Mouse (Mus musculus) MEL (cell line): ENCODE data around the gene Neu1.

Experiments used
- CTCF ChIP-seq, 3 experiments: IDR thresholded peaks in 2 of 3; conservative IDR thresholded peaks in 1 of 3; 2 replicates each; pipeline ENCODE4 v1.5.1; 2011 to 2012; ENCODE audit warnings: low read length in 3 of 3, low read depth in 2 of 3, mild to moderate bottlenecking in 2 of 3, improper control_type of control experiment in 1 of 3, inconsistent platforms in 1 of 3, mixed read lengths in 1 of 3, moderate library complexity in 1 of 3; ENCODE audit not compliant: control insufficient read depth in 1 of 3, insufficient read depth in 1 of 3, poor library complexity in 1 of 3, severe bottlenecking in 1 of 3
- EP300 ChIP-seq, 2 experiments: IDR thresholded peaks; 2 replicates each; pipeline ENCODE4 v1.6.1; 2011; ENCODE audit warnings: improper control_type of control experiment in 2 of 2, low read length in 2 of 2, low read depth in 1 of 2, mild to moderate bottlenecking in 1 of 2
- HCFC1 ChIP-seq: IDR thresholded peaks from 2 replicates; pipeline ENCODE4 v1.6.1; 2012; ENCODE audit warnings: low read depth, mild to moderate bottlenecking, inconsistent platforms, low read length, improper control_type of control experiment, moderate library complexity
- JUND ChIP-seq: IDR thresholded peaks from 2 replicates; pipeline ENCODE4 v1.6.1; 2011; ENCODE audit warnings: low read depth, mild to moderate bottlenecking, improper control_type of control experiment, low read length
- POLR2A ChIP-seq, 2 experiments: IDR thresholded peaks; 2 replicates each; pipeline ENCODE4 v1.6.1; 2011 to 2012; ENCODE audit warnings: low read length in 2 of 2, mild to moderate bottlenecking in 2 of 2, control low read depth in 1 of 2, improper control_type of control experiment in 1 of 2, low read depth in 1 of 2, moderate library complexity in 1 of 2; ENCODE audit not compliant: control insufficient read depth in 1 of 2, insufficient read depth in 1 of 2, poor library complexity in 1 of 2
- TBP ChIP-seq: IDR thresholded peaks from 2 replicates; pipeline ENCODE4 v1.8.0; 2011; ENCODE audit warnings: low read depth, low read length, improper control_type of control experiment
- ZNF384 ChIP-seq: IDR thresholded peaks from 2 replicates; pipeline ENCODE4 v1.6.1; 2012; ENCODE audit warnings: low read depth, mild to moderate bottlenecking, inconsistent platforms, low read length, improper control_type of control experiment

GRCm38 (mm10) chr17:34899053-34899889 is 31.8 kb upstream of the Neu1 start:
- TF ChIP-seq POLR2A (IDR thresholded peaks at IDR 0.05; ENCODE audit: control insufficient read depth in 1 of 2, insufficient read depth in 1 of 2, low read depth in 1 of 2, low read length in 2 of 2, poor library complexity in 1 of 2) (no peak; a peak in 1 of 4 replicates), TBP (no peak), CTCF (IDR thresholded peaks at IDR 0.05 in 2 of 3, conservative IDR thresholded peaks at IDR 0.05 in 1 of 3; ENCODE audit: control insufficient read depth in 1 of 3, insufficient read depth in 1 of 3, low read depth in 2 of 3, low read length in 3 of 3, poor library complexity in 1 of 3, severe bottlenecking in 1 of 3) (0 out of 6 replicates have a peak, but pooled peaks of 1 of the 3 experiments have one; percentile 4), ZNF384 (no peak), EP300 (IDR thresholded peaks at IDR 0.05; ENCODE audit: low read depth in 1 of 2, low read length in 2 of 2) (no peak), JUND (no peak), HCFC1 (0 out of 2 replicates have a peak, but pooled peaks have one; percentile 42)
